Mouse (Mus musculus) ovary, adult 18-20 months (tissue): ENCODE data around the gene Ulbp1.
A peak's percentile ranks its signal among the peaks of the same experiment; 100 is the strongest.
"Not testable (repeated sequence)": the region's sequence is repeated elsewhere in the genome, so short reads cannot be mapped to it uniquely, and the experiment has no call there.

Experiments
- DNase-seq: peaks from one replicate; pipeline ENCODE4 v3.0.0; 2022; ENCODE audit warnings: low spot score, mixed read lengths

The Ulbp1 gene

DNA sequence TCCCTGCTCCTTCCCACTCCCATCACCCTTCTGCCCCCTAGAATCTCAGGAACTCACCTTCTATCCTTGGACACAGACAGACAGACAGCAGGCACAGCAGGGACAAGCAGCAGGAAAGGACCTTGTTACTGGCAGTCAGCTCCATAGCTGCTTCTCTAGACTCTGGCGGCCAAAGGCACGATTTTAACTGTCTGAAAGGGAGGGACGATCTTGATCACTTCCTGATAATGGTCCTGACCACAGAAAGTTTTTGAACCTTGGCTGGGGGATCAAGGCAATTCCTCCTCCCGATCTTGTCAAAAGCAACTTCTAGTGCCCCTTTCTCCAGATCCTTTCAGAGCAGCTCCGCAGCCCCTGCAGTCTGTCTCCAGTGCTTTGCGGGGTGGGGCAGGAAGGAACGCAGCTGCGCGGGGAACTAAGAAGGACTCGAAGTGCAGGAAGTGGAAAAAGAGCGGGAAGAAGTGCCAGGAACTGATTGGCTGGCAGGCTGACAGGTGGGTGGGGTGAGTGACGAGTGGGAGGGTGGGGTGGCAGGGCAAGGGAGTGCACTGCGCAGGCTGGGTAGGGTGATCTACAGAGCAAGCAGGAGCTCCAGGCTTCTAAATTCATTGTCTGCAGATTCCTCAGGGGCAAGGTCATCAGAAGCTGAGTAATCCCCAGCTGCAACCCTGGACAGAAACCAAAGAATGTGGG is at the start of gene Ulbp1:
Ulbp1 (minus strand) TSS at position 442 of the 693 bp plus-strand sequence.
- DNase-seq: peak; percentile 72

DNA sequence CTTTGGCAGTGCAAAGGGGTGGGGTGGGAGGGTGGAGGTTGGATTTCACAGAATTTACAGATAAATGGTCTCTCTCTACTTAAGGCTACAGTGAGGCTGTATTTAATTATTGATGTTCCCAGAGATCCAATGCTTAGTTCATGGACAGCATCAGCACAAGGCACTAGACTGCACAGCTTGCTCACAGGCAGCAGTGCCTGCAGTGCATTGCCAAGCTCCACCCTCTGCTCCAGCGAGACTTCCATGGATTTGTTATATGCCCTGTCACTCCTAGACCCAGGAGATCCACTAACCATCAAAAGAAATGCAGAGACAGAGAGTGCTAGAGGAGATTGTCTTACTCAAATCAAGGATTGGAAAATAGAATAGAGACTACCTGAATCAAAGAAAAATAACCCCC is 24.7 kb upstream of the Ulbp1 start:
- DNase-seq: not testable (repeated sequence)

DNA sequence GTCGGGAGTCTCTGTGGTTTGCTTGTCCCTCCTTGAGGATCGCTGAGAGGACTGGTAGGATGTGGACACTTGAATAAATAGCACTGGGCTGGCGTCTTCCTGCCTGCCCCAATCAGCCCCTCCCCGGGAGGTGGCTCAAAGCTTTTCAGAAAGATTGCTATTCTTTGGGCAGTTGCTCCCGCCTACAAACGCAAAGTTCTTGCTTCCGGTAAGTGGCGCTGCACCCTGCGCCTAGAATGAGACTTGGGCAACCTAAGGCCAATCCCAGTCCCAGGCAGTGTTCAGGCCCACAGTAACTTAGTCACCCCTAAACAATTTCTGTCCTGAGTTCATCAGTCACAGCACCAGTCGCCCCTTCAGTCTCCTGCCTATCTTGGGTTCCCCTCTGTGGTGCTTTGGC is 18.9 kb upstream of the Ulbp1 start:
- DNase-seq: not testable (repeated sequence)

DNA sequence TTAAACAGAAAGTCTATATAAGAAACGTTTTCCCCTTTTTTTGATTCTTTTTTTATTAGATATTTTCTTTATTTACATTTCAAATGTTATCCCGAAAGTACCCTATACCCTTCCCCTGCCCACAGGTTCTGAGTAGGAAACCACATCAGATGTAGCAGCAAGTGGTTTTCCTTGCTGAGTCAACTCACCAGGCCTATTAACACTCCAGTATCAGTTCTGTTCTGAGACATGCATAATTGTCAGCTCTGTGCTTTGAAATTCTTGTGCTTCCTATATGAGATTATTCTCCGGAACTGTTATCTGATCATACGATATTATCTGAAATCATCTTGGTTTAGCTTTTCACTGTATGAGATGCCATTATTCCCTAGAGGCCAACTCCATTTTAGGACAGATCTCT is 10.2 kb upstream of the Ulbp1 start:
- DNase-seq: no peak

DNA sequence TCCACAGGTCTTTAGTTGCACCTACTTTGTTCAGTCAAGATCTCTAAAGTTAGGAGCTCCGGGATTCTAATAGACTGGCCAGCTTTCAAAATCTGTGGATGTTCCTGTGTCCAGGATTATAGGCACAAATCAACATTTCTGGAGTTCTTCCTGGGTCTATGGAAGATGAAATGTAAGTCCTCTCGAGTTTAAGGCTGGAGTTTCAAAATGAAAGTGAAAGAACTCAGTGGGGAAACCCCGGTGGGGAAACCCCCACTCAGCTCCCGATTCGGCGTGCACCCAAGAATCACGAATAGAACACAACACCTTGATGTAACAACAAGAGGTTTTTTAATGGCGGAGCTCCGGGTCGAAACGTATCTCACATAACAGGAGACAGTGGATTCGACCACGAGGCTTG is 787 bp upstream of the Ulbp1 start:
- DNase-seq: not testable (repeated sequence)

DNA sequence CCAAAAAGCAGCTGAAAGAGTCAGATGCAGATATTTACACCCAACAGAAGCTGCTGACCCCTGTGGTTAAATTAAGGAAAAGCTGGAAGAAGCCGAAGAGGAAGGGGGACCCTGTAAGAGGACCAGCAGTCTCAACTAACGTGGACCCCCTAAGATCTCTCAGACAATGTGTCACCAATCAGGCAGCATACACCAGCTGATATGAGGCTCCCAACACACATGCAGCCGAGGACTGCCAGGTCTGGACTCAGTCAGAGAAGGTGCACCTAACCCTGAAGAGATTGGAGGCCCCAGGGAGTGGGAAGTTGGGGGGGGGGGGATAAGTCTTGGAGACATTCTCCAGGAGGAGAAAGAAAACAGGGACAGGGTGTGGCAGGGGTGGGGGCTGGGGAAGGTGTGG is 1.8 kb downstream of the Ulbp1 start:
- DNase-seq: no peak

DNA sequence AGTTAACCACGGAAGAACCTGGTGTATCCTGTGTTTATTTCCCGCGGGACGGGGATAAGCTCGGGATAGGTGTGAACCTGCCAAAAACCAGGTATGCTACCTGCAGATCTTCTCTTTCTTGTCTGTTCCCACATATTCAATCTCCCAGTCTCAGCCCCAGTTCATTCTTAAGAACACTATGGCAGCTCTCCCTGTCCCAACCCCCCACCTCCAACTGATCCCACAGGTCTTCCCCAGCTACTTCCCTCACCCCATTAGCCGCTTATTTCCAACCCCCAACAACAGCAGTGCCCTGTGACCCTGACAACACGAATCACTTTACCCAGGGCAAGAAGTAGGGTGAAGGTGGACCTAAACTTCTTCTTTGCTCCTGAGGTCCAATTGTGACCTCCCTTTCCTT is 3.0 kb downstream of the Ulbp1 start:
- DNase-seq: no peak

DNA sequence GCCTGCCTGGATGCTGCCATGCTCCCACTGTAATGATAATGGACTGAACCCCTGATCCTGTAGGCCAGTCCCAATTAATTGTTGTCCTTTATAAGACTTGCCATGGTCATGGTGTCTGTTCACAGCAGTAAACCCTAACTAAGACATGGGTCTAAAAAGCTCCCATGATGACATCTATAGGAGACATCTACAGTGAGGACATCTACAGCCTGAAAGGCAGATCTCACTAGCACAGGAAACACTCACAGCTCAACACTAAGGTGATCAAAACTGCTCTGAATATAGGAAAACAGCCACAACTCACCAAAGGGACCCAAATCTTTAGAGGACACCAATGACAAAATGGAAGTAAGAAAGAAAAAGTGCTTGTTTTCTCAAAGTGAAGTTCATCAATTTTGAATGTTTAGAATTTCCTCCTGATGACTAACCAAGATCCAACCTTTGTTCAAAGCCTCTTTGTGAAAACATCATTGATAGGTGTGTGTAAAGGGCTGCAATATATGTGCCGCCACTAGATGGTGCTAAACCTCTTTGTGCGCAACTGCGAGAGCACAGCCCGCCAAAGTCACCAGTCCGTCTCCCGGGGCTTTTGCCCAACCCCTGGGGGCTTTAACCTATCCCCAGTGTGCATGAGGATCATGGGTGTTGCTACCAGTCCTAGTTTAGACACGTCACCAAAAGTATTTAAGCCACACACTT is 3.6 kb downstream of the Ulbp1 start:
- DNase-seq: not testable (repeated sequence)

DNA sequence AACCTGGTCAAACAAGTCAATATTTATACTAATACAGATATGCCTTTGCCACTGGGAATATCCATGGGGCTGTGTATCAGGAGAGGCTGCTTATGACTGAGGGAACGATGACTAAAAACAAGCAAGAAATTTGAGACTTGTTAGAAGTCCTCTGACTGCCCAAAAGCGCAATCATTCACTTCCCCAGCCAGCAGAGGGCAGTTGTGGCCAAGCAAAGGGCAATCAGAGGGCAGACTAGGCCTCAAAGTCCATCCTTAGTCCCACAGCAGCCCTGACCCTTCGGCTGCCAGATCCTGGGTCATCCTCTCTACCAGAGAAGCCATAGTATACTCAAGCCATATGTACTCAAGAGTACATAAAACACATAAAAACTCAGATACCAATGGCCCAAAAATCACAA is 11.4 kb downstream of the Ulbp1 start:
- DNase-seq: no peak

DNA sequence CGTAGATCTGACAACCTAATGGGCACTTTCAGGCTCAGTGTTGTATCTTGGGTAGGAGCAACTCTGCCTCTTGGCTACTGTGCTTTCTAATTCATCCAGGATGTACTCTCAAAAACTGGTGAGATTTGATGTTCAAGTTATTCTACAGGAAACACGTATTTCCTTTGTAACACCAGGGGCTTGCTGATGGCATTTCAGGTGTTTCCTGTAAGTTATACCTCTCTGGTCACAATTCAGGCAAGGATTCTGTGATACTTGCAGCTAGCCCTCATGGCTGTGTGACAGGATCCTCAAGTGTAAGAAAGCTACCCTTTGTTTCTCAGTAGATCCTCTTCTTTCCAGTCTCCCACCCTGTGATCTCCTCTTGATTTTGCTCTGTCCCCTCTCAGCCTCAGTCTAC is 34.5 kb downstream of the Ulbp1 start:
- DNase-seq: no peak

DNA sequence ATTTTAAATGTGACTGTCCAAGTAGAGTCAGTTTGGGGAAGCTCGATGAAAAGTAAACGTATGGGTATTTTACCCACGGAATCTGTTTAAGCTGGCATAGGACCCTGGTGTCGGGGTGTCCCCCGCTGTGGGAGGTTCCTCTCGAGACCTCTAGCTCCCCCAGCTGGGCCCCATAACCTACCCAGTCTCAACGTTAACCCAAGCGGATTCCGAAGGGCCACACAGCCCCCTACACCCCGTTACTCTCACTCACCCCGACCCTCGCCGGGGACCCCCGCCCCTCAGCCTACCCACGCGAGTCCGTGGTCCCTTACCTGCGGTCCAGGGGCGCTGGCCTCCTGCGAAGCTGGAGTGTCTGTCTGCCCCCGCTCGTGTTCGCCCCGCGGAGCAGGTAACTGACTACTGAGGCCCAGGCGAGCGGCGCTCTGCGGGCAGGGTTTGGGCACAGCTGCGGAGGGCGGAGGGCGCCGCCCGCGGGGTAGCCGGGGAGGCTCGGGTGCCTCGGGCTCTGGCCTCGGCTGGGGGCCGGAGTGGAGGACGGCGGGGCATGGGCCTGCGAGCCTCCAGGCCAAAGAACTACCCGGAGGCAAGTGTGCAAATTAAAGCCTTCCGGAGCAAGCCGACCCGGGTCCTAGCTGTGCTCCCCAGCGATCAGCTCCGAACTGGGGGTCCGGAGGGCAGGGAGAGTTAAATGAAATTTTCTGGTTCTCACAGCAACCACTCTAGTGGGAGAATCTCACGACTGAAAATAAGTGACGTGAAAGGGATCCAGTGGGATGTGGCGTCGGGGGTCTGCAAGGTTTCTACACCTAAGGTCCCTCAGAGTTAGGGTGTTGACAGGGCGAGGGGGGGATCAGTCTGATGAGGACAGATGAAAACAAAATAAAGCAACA is 80.0 kb downstream of the Ulbp1 start:
- DNase-seq: no peak

DNA sequence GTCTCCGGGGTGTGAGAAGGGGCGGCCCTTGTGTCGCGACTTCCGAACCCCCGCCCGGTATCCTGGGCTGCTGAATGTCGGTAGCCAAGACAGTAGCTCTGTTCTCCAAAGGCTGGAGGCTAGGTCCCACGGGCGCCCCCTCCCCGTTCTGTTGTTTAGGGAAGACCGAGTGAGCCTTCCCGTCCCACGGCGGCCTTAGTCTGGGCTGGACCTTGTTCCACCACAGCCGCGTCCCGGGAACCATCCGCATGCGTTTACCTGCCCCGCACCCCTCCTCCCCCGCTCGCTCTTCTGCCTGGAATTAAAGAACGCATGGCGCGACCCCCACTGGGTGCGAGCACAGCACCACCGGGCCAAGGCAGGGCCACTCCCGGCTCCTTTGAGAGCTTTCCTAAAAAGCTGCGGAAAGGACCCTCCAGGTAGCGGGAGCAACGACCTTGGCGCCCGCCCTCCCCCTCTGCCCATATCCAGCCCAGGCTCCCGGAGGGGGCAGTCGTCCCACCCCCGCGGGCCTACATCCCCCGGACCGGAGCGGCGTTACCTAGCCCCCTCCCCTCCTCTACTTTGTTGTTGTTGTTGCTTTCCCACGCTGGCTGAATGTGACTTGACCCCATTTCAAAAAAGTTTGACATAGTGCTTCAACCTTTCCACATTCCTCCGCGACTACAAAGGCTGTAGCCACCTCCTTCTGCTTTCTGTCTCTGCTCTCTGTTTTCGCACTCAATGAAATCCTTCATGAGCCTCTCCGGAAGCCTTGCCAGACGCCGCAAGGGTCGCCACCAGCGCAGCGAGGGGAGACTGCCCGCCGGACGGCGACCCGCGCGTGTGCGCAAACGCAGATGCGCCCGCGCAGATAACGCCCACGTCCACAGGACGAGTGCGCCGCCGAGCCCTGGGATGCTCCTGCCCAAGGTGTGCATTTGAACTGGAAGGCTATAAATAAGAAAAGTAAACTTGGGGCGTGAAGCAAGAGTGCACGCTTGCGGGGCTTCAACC is 81.2 kb downstream of the Ulbp1 start:
- no peak for DNase-seq

DNA sequence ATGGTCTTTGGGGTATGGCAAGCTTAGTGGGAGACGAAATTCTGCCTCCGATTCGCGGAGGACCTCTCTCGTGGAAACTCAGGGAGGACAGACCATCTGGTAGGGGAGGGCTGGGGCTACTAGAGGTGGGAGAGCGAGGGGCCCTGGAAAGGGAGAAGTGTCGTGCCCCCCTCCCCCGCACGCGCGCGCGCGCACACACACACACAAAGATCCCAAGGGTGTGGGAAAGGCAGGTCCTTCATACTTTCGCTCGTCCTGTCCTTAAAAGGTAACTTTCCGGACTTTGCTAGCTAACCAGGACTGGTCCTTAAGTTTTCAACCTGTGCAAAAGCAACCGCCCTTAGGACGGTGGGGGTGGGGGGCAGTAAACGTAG is 81.9 kb downstream of the Ulbp1 start:
- DNase-seq: no peak

DNA sequence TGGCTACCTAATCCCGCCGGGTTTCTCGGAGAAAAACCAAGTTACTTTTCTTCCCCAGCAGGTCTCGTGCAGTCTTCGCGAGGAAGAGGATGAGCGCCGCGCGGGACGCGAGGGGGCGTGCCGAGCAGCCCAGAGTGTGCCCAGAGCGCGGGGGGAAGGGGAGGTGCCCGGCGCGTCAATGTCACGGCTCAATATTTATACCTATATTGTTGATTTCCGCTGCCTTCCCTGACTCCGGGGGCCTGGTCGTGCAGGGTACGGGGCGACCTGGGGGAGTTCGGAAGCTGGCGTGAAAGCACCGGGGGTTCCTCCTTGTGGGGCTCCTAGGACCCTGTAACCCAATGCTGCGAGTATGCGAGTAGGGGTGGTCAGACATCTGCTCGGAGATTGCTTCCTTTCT is 82.3 kb downstream of the Ulbp1 start:
- DNase-seq: no peak
